Mouse (Mus musculus) heart, postnatal 14 days (tissue): ENCODE results near the gene Slc30a2. TPM values are rescaled to one million over a fixed set of nuclear protein-coding genes. Genes with fewer than 3 reads are reported as not detected.
A peak's percentile ranks its signal among the peaks of the same experiment; 100 is the strongest.

ENCODE experiments used
- DNase-seq, 2 experiments: peaks; one replicate each; pipeline ENCODE4 v3.0.0; 2021 to 2022
- intact Hi-C: fragments of 180-260 bp; cut with DNase I; formaldehyde crosslinking; loops from one replicate; pipeline ENCODE4 v1.15.1; 2025
- total RNA-seq, 2 experiments: library from RNA; stranded (reverse); gene quantifications; 2 replicates each; pipeline ENCODE4 v1.2.3; 2021

Slc30a2 gene
- total RNA-seq, 2 experiments from 2014 or later: 0.68 to 0.96 TPM

DNA sequence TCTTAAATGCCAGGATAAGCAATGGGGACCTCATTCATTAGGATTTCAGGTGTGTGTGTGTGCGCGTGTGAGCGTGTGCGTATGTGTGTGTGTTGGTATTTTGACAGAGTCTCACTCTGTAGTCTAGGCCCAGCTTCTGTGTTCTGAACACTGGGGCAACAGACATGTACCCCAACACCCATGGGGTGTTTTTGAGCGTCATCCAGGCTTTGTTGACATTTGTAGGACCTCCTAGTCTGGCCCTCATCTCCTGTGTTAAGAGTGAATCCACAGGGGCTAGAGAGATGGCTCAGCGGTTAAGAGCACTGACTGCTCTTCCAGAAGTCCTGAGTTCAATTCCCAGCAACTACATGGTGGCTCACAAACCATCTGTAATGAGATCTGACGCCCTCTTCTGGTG, 52.2 kb downstream of the Slc30a2 start:
- DNase-seq: no peak
- intact Hi-C loops: loop anchor here (1.0 kb wide), 1 partner anchor 83 kb away; no protein-coding TSS in a partner anchor

DNA sequence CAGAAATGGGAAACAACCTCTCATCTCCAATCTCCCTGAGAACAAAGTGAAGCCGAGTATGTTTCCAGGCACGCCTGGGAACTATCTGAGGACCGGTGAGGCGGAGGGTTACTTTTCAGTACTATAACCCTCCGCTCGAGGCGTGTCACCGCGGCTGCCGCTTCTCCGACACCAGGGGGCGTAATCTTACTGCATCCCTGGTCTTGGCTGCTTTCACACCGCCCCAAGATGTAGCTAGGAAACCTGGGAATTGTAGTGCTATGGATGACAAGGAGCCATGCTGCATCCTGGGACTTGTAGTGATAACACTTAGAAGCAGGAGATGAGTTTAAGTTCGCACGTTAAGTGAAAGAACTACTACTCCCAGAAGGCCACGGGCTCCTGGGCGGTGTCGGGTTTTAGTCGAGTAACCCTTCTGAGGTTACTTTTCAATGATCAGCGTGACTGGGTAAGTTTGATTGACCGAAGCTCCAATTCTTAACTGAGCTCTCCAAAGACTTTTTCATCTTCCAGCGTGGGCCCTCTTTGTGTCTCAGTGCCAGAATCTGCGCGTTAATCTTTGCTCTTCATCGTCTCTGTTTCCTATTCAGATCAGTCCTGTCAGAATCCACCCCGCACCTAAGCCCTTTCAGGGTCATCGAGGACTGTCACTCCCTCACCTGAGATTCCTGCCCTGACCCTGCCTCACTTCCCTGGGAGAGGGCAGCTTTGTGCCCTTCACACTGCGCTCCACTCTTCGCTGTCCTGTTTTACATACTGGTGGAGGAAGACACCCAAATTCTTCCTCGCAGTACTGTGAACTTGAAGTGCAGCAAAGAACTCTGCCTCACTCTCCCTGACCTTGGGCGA, 53.2 kb downstream of the Slc30a2 start, which contains the start of gene Pafah2:
Gene Pafah2 (plus strand): TSS at position 344 of the 849 bp plus-strand sequence.
- intact Hi-C loops: loop anchor here (1.0 kb wide), 1 partner anchor 82 kb away; no protein-coding TSS in a partner anchor
- peak; percentile 90 to 94 for DNase-seq

DNA sequence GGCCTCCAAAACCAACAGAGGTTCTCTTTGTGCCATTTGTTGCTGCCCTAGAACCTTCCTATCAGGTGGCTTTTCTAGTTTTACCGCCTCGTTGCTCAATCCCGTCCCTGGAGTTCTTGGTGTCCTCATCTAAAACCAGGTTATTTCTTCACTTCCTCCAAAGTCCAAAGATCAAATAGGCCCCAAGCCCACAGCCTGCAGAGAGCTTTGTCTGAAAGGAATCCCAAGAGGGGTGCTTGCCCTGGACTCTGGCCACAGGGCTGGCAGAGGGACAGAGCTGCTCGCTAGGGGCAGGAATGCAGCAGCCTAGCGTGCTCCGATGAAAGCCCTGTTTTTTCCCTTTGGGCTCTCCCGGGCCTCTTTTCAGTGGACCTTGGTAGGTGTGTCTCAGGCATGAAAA, 54.1 kb downstream of the Slc30a2 start:
- DNase-seq: peak; percentile 71 to 82
- intact Hi-C loops: no loop called here

DNA sequence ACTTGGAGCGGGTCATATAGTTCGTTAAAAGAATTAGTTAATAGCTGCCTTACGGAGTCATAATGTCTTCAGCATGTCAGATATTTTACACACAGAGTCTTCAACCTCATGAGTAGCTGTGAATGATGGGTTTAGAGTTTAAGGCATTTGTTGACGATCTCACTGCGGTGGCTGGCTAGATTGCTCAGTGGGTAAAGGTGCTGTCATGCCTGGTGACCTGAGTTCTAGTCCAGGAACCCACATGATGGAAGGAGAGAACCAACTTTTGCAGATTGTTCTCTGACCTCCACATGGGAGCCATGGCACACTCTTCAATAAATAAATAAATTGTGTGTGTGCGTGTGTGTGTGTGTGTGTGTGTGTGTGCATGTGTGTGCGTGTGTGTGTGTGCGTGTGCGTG, 54.8 kb downstream of the Slc30a2 start:
- DNase-seq: no peak
- intact Hi-C loops: no loop called here

DNA sequence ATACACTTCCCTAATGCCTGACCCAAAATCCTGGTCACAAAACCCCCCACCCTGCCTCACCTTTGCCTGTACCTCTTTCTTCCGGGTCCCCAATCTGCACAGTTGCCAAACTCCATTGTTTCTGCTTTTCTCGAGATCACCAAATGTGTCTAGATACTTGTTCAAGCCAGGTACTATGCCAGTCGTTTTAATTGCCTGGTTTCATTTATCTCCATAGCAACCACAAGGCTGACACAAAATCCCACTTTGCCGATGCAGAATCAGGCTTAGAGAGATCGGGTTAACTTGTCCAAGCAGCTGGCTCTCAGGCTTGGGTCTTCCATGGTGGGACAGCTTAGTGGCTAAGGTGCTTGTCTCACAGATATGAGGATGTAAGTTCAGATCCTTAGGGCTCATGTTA, 57.2 kb downstream of the Slc30a2 start:
- DNase-seq: no peak

DNA sequence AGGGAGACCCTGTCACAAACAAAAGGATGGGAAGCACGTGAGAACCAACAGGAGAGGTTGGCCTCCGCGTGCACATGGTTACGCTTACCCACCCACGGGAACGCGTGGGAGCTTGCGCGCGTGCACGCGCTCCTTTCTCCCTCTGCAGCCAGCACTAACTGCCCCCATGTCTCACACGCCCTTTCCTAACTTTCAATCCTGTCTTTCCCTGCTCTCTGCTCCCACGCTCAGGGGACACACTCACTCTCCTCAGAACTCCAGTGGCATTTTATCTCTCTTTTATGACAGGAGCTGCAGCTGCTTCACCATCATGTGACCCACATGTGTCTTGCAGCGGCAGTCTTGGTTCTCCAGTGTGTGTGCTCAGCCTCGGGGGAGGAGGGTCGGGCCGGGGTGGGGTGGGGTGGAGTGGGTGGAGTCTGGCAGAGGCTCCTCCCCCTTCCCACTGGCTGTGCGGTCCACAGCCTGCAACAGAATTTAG, 58.2 kb downstream of the Slc30a2 start:
- peak; percentile 69 to 73 for DNase-seq
- intact Hi-C loops: no loop called here

More for the DNA sequence above, 57.2 kb downstream of the Slc30a2 start:
- intact Hi-C loops: no loop called here

DNA sequence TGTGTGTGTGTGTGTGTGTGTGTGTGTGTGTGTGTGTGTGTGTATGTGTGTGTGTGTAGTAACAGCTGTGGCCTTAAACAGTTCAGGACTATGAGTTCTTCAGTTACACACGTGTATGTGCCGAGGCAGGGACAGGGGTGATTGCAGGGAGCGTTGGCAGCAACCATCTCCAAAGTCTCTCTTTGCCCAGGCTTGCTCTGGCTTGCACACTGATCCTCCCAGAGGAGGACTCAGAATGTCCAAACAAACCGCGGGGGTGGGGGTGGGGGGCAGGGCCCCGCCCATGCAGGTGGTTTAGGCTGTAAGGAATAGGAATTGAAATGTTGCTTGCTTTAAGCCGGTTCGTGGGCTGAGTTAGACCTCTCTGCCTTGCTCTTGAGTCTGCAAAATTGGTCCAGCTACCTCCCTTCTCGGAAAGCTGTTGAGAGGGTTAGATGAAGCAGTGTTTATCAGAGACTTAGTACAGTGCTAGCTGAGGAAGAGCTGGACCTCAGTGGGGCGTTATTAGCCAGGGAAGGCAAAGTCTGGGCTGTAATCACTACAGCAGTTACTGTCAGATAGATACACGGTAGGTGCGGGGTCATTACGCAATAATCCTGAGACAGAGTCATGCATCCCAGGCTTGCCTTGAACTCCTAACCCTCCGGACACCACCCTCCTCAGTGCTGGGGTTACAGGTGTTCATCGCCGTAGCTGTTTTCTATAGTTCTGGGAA, 59.0 kb downstream of the Slc30a2 start:
- intact Hi-C loops: no loop called here
- no peak for DNase-seq

DNA sequence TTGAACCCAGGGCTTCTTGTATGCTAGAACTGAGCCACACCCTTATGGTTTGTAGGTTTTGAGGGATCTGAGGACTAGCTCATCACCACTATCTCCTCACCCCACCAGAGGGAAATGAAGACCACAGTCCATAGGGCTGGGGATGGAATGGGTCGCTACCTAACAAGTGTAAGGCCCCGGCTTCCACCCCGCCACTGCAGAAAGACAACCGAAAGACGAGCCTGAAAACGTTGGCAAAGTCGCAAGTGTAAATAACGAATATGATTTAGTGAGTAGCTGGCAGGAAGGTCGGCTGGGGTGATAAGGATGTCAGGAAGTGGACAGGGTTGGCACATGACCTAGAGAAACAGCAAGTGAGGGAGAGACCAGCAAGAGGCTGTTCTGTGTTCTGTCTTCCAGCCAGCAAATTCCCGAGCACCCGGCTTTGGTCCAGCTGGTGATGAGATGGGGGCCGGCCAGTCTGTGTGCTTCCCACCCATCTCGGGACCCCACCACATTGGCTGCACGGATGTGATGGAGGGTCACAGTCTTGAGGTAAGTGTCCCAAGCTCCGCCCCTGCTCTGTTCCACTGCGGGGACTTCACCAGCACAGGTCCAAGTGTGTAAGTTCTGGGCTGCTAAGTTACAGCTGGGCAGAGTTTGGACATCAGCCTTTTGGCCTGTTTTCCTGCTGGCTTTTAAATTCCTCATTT, 59.7 kb downstream of the Slc30a2 start:
- DNase-seq: peak; percentile 64 to 77
- intact Hi-C loops: no loop called here

DNA sequence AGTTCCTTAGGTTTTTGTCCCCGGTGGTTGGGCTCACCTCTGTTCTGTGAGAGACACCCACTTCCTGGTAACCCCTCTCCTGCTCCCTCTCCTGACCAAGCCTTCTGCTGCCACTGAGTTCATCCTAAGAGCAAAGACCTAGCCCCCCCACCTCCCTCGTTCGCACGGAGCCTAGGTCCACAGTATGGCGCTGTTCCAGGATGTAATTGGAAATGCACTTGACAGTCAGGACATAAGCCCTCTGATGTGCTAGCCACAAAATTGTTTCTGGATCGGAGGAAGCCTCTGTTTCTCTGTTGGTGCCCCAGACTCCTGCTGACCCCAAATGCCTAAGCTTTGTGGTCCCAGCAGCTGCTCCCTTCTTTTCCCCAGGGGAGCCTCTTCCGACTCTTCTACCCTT, 60.7 kb downstream of the Slc30a2 start:
- no peak for DNase-seq
- intact Hi-C loops: no loop called here

Other genes with a start within 250 kb of the Slc30a2 start
- gene Cd52, start 248.1 kb upstream of the Slc30a2 start, total RNA-seq: 10 to 100 TPM in 1 of 2 experiments, 1 to 10 TPM in 1; 3.5 to 10.3 TPM
- 1 to 10 TPM; 1.4 to 1.7 TPM for gene Ubxn11, start 240.6 kb upstream of the Slc30a2 start, total RNA-seq
- 10 to 100 TPM; 47.4 to 51.4 TPM for gene Sh3bgrl3, start 214.4 kb upstream of the Slc30a2 start, total RNA-seq
- gene Cep85, start 156.1 kb upstream of the Slc30a2 start, total RNA-seq: 10 to 100 TPM; 31.5 to 33.7 TPM
- not detected for gene Gm7534, start 140.2 kb upstream of the Slc30a2 start, total RNA-seq
- gene Catsper4, start 115.8 kb upstream of the Slc30a2 start, total RNA-seq: not detected
- gene Cnksr1, start 104.8 kb upstream of the Slc30a2 start, total RNA-seq: 1 to 10 TPM; 2.3 to 3.2 TPM
- gene E130218I03Rik, start 99.5 kb upstream of the Slc30a2 start, total RNA-seq: not detected
- 1 to 10 TPM; 2.4 to 3.3 TPM for gene Zfp593, start 97.6 kb upstream of the Slc30a2 start, total RNA-seq
- gene Gm30191, start 96.2 kb upstream of the Slc30a2 start, total RNA-seq: not detected
- 10 to 100 TPM in 1 of 2 experiments, 1 to 10 TPM in 1; 8.6 to 13.8 TPM for gene Grrp1, start 89.1 kb upstream of the Slc30a2 start, total RNA-seq
- 1 to 10 TPM; 6.6 to 8.6 TPM for gene Pdik1l, start 55.3 kb upstream of the Slc30a2 start, total RNA-seq
- gene Trim63, start 28.1 kb upstream of the Slc30a2 start, total RNA-seq: 100 to 1,000 TPM; 193 to 217 TPM
- 10 to 100 TPM; 11.4 to 12.0 TPM for gene Extl1, start 40.7 kb downstream of the Slc30a2 start, total RNA-seq
- gene Pafah2, start 53.1 kb downstream of the Slc30a2 start, total RNA-seq: 1 to 10 TPM; 7.5 to 8.6 TPM
- gene Stmn1, start 125.1 kb downstream of the Slc30a2 start, total RNA-seq: 10 to 100 TPM; 50.0 to 79.2 TPM
- gene Paqr7, start 153.5 kb downstream of the Slc30a2 start, total RNA-seq: 10 to 100 TPM; 15.5 to 19.6 TPM
- under 1 TPM in 1 of 2 experiments, not detected in 1; 0.68 TPM for gene Aunip, start 167.8 kb downstream of the Slc30a2 start, total RNA-seq
- gene Mtfr1l, start 192.2 kb downstream of the Slc30a2 start, total RNA-seq: 100 to 1,000 TPM; 162 to 167 TPM
- gene Selenon, start 209.0 kb downstream of the Slc30a2 start, total RNA-seq: 10 to 100 TPM; 26.1 to 27.9 TPM